Mouse (Mus musculus) kidney, adult 2 months (tissue): ENCODE measurements around the gene Mxd4.

Source experiments
- CTCF ChIP-seq: fragments of 200-500 bp; conservative IDR thresholded peaks from 2 replicates; pipeline ENCODE4 v1.5.1; 2011; ENCODE audit warnings: low read depth, mild to moderate bottlenecking, control low read depth, low read length, moderate library complexity, mixed read lengths; ENCODE audit not compliant: insufficient read depth, insufficient read length
- POLR2A ChIP-seq: fragments of 200-500 bp; IDR thresholded peaks from one replicate; pipeline ENCODE4 v1.6.1; 2011; ENCODE audit warnings: low read depth, low read length, control low read depth

DNA sequence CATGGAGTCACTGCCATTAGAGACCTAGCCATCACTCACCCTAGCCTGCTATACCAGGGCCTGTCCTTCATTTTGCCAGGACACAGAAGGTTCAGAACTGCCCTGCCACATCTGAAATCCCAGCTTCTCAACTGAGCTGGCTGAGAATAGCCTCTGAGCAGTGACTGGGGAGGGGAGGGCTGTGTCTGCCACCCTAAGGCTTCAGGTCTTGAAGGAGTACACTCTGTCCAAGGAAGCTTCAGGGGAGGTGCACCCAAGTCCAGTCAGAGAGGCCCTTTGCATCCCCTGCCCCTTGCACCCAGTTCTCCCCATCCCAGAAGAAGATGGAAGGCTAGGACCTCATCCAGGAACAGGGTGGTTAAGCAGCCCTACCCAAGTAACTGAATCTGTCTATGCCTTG is 1.7 kb downstream of the Mxd4 start:
- TF ChIP-seq POLR2A (no peak), CTCF (no peak)
